Comparison of ENCODE assay signal across 10 mouse cellular contexts in the genomic region with DNA sequence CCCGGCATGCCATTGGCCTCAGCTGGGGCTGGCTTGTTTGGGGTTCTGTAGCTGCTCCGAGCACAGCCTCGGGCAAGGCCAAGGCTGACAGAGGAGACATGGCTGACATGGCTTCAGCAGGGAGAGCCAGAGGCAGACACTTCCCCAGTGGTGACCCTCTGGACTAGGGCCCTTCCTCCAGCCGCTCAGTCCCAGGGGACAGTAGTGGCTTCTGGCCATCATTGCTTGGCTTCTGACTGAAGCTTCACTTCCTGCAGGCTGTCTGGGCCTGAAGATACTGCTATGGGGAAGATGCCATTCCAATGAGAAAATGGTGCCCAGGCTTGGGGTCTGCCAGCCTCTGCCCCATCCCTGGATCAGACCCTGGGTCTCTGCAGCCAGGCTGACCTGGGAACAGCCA.
DNase-seq lines count a peak whose midpoint lies in the region; ATAC-seq lines count a peak whose summit lies in the region.
"Had no signal": no experiment of that assay in that cellular context is flagged by ENCODE, and none has a peak within 500 bp of the region (broad histone marks: within the 10 kb centered on the region; RNA-seq: fewer than 3 reads in every experiment).

No protein-coding gene starts in this region.

- WGBS in kidney, embryonic 15.5 days: 83% methylated on average over 4 of the region's 4 CpGs
- WGBS in intestine, embryonic 16.5 days: 88% methylated on average over 4 of the region's 4 CpGs

- peak; percentile 66 for DNase-seq in kidney, adult 11 months
- peak; percentile 80 for DNase-seq in adrenal gland, postnatal 14 days
- DNase-seq in gastrocnemius, postnatal 4 days (ENCODE audit: low spot score in 2 of 2): peak; percentile 59 to 70
- DNase-seq in kidney, postnatal 10 days: peak; percentile 91
- DNase-seq in thymus, postnatal 25 days: no peak
- no peak for DNase-seq in cerebellum, adult 9-10 months

- H3K9ac ChIP-seq in kidney, embryonic 15.5 days: no peak overlapping the region
- no peak overlapping the region for H3K9ac ChIP-seq in intestine, embryonic 16.5 days (ENCODE audit: low read depth, low read length)
- H3K9ac ChIP-seq: liver, embryonic 14.5 days had no signal

- H3K9me3 ChIP-seq in kidney, embryonic 15.5 days (replicated peaks): no peaks in the 10 kb centered on the region
- H3K9me3 ChIP-seq in intestine, embryonic 16.5 days (ENCODE audit: control insufficient read depth, low read length): 0 out of 2 replicates have a peak, but pooled peaks cover 6% of the 10 kb centered on the region

- H3K36me3 ChIP-seq in kidney, embryonic 15.5 days: peaks cover 76% of the 10 kb centered on the region
- H3K36me3 ChIP-seq in intestine, embryonic 16.5 days (ENCODE audit: control insufficient read depth, insufficient read depth, low read length): peaks cover 38% of the 10 kb centered on the region

- H3K4me3 ChIP-seq in kidney, embryonic 15.5 days (replicated peaks): no peak overlapping the region
- H3K4me3 ChIP-seq in intestine, embryonic 16.5 days (ENCODE audit: low read length): no peak overlapping the region
- H3K4me3 ChIP-seq: megakaryocyte, embryonic 14.5 days had no signal

- no peaks in the 10 kb centered on the region for H3K27me3 ChIP-seq in kidney, embryonic 15.5 days
- no peaks in the 10 kb centered on the region for H3K27me3 ChIP-seq in intestine, embryonic 16.5 days (replicated peaks; ENCODE audit: control insufficient read depth, insufficient read depth, low read length)
- H3K27me3 ChIP-seq: megakaryocyte, embryonic 14.5 days had no signal

- peaks cover 20% of the 10 kb centered on the region for H3K4me1 ChIP-seq in kidney, embryonic 15.5 days
- H3K4me1 ChIP-seq in intestine, embryonic 16.5 days (ENCODE audit: control insufficient read depth, insufficient read depth, low read length): peaks cover 16% of the 10 kb centered on the region

- ATAC-seq in kidney, embryonic 15.5 days (replicated peaks; ENCODE audit: low FRiP score): no peak
- no peak for ATAC-seq in intestine, embryonic 16.5 days

- H3K27ac ChIP-seq in kidney, embryonic 15.5 days: no peak overlapping the region
- H3K27ac ChIP-seq in intestine, embryonic 16.5 days (ENCODE audit: low read length): no peak overlapping the region
- H3K27ac ChIP-seq: liver, embryonic 14.5 days had no signal

- no peak overlapping the region for H3K4me2 ChIP-seq in kidney, embryonic 15.5 days
- H3K4me2 ChIP-seq in intestine, embryonic 16.5 days (ENCODE audit: low read depth, low read length): no peak overlapping the region

Comparison
In these comparisons a context has a peak if more than half of its experiments do, and no peak if none do; other contexts are left out.
1. DNase-seq: peak in kidney, adult 11 months (single experiment), adrenal gland, postnatal 14 days (single experiment), gastrocnemius, postnatal 4 days (2 of 2) and kidney, postnatal 10 days (single experiment); none in thymus, postnatal 25 days (single experiment) and cerebellum, adult 9-10 months (single experiment).